Mouse (Mus musculus): Measurements from ENCODE around the gene Cd180. TPM values are rescaled to one million over a fixed set of nuclear protein-coding genes. Genes with fewer than 3 reads are reported as not detected.

Gene Cd180
- polyA plus RNA-seq, 1 experiment = not detected

- TF ChIP-seq CTCF (IDR thresholded peaks at IDR 0.05; ENCODE audit: insufficient read depth, low read depth, low read length) (no peak), POLR2A (IDR thresholded peaks at IDR 0.05; ENCODE audit: insufficient read depth, low read depth, low read length) (no peak)
- WGBS = 96% methylated on average over 5 of the region's 5 CpGs
- H3K4me1 ChIP-seq (ENCODE audit: control insufficient read depth, insufficient read depth, low read length) = no peaks in the 10 kb centered on the region
- H3K27ac ChIP-seq (ENCODE audit: insufficient read depth, low read depth, low read length) = no peak overlapping the region
- no peak overlapping the region for H3K4me3 ChIP-seq (ENCODE audit: insufficient read depth, low read depth, low read length)
Measured at GRCm38 (mm10) chr13:102690184-102690583, 3.2 kb upstream of the Cd180 start.

GRCm38 (mm10) chr13:102691408-102692150 lies 1.8 kb upstream of the Cd180 start:
- WGBS = 68% methylated on average over 11 of the region's 11 CpGs
- TF ChIP-seq CTCF (IDR thresholded peaks at IDR 0.05; ENCODE audit: insufficient read depth, low read depth, low read length) (no peak), POLR2A (IDR thresholded peaks at IDR 0.05; ENCODE audit: insufficient read depth, low read depth, low read length) (no peak)
- no peak overlapping the region for H3K4me3 ChIP-seq (ENCODE audit: insufficient read depth, low read depth, low read length)
- H3K27ac ChIP-seq (ENCODE audit: insufficient read depth, low read depth, low read length) = no peak overlapping the region
- H3K4me1 ChIP-seq (ENCODE audit: control insufficient read depth, insufficient read depth, low read length) = no peaks in the 10 kb centered on the region

- peaks cover 8% of the 10 kb centered on the region for H3K4me1 ChIP-seq (ENCODE audit: control insufficient read depth, insufficient read depth, low read length)
- TF ChIP-seq POLR2A (IDR thresholded peaks at IDR 0.05; ENCODE audit: insufficient read depth, low read depth, low read length) (no peak), CTCF (IDR thresholded peaks at IDR 0.05; ENCODE audit: insufficient read depth, low read depth, low read length) (no peak)
- H3K27ac ChIP-seq (ENCODE audit: insufficient read depth, low read depth, low read length) = no peak overlapping the region
- no peak overlapping the region for H3K4me3 ChIP-seq (ENCODE audit: insufficient read depth, low read depth, low read length)
- 92% methylated on average over 7 of the region's 7 CpGs for WGBS
Measured at GRCm38 (mm10) chr13:102694154-102694553, 796 bp downstream of the Cd180 start.

GRCm38 (mm10) chr13:102695121-102695905 lies 2.0 kb downstream of the Cd180 start:
- 85% methylated on average over 7 of the region's 7 CpGs for WGBS

GRCm38 (mm10) chr13:102698335-102698734 lies 5.0 kb downstream of the Cd180 start:
- 3% methylated on average over 10 of the region's 10 CpGs for WGBS
- no peak for TF ChIP-seq CTCF (IDR thresholded peaks at IDR 0.05; ENCODE audit: insufficient read depth, low read depth, low read length)
- TF ChIP-seq POLR2A (IDR thresholded peaks at IDR 0.05; ENCODE audit: insufficient read depth, low read depth, low read length) = no peak
- peak overlapping the region; percentile 33 for H3K4me3 ChIP-seq (ENCODE audit: insufficient read depth, low read depth, low read length)
- peak overlapping the region; percentile 54 for H3K27ac ChIP-seq (ENCODE audit: insufficient read depth, low read depth, low read length)
- peaks cover 9% of the 10 kb centered on the region for H3K4me1 ChIP-seq (ENCODE audit: control insufficient read depth, insufficient read depth, low read length)

More at GRCm38 (mm10) chr13:102695121-102695905, 2.0 kb downstream of the Cd180 start:
- Histone ChIP-seq H3K4me3 (ENCODE audit: insufficient read depth, low read depth, low read length) (no peak overlapping the region), H3K27ac (ENCODE audit: insufficient read depth, low read depth, low read length) (no peak overlapping the region), H3K4me1 (ENCODE audit: control insufficient read depth, insufficient read depth, low read length) (peaks cover 9% of the 10 kb centered on the region)
- TF ChIP-seq CTCF (IDR thresholded peaks at IDR 0.05; ENCODE audit: insufficient read depth, low read depth, low read length) = no peak
- no peak for TF ChIP-seq POLR2A (IDR thresholded peaks at IDR 0.05; ENCODE audit: insufficient read depth, low read depth, low read length)

GRCm38 (mm10) chr13:102698751-102699323 lies 5.5 kb downstream of the Cd180 start:
- TF ChIP-seq CTCF (IDR thresholded peaks at IDR 0.05; ENCODE audit: insufficient read depth, low read depth, low read length) (no peak), POLR2A (IDR thresholded peaks at IDR 0.05; ENCODE audit: insufficient read depth, low read depth, low read length) (no peak)
- Histone ChIP-seq H3K4me3 (ENCODE audit: insufficient read depth, low read depth, low read length) (peak overlapping the region; percentile 33), H3K4me1 (ENCODE audit: control insufficient read depth, insufficient read depth, low read length) (peaks cover 9% of the 10 kb centered on the region), H3K27ac (ENCODE audit: insufficient read depth, low read depth, low read length) (peak overlapping the region; percentile 54)
- 14% methylated on average over 14 of the region's 14 CpGs for WGBS

- no peak overlapping the region for H3K27ac ChIP-seq (ENCODE audit: insufficient read depth, low read depth, low read length)
- H3K4me3 ChIP-seq (ENCODE audit: insufficient read depth, low read depth, low read length) = no peak overlapping the region
- WGBS = 87% methylated on average over 5 of the region's 5 CpGs
- no peak for TF ChIP-seq CTCF (IDR thresholded peaks at IDR 0.05; ENCODE audit: insufficient read depth, low read depth, low read length)
- TF ChIP-seq POLR2A (IDR thresholded peaks at IDR 0.05; ENCODE audit: insufficient read depth, low read depth, low read length) = no peak
- H3K4me1 ChIP-seq (ENCODE audit: control insufficient read depth, insufficient read depth, low read length) = peaks cover 9% of the 10 kb centered on the region
Measured at GRCm38 (mm10) chr13:102700176-102700575, 6.8 kb downstream of the Cd180 start.

GRCm38 (mm10) chr13:102700744-102701143 lies 7.4 kb downstream of the Cd180 start:
- Histone ChIP-seq H3K4me1 (ENCODE audit: control insufficient read depth, insufficient read depth, low read length) (peaks cover 9% of the 10 kb centered on the region), H3K4me3 (ENCODE audit: insufficient read depth, low read depth, low read length) (no peak overlapping the region), H3K27ac (ENCODE audit: insufficient read depth, low read depth, low read length) (no peak overlapping the region)
- WGBS = 94% methylated on average over 3 of the region's 3 CpGs
- TF ChIP-seq POLR2A (IDR thresholded peaks at IDR 0.05; ENCODE audit: insufficient read depth, low read depth, low read length) = no peak
- no peak for TF ChIP-seq CTCF (IDR thresholded peaks at IDR 0.05; ENCODE audit: insufficient read depth, low read depth, low read length)

GRCm38 (mm10) chr13:102716973-102717372 lies 23.6 kb downstream of the Cd180 start:
- H3K27ac ChIP-seq (ENCODE audit: insufficient read depth, low read depth, low read length) = no peak overlapping the region
- no peak for TF ChIP-seq CTCF (IDR thresholded peaks at IDR 0.05; ENCODE audit: insufficient read depth, low read depth, low read length)
- TF ChIP-seq POLR2A (IDR thresholded peaks at IDR 0.05; ENCODE audit: insufficient read depth, low read depth, low read length) = no peak
- H3K4me1 ChIP-seq (ENCODE audit: control insufficient read depth, insufficient read depth, low read length) = no peaks in the 10 kb centered on the region
- WGBS = 90% methylated on average over 1 of the region's 1 CpGs
- H3K4me3 ChIP-seq (ENCODE audit: insufficient read depth, low read depth, low read length) = no peak overlapping the region
